Mouse (Mus musculus): Measurements from ENCODE around the gene Aurkb. TPM values are rescaled to one million over a fixed set of nuclear protein-coding genes. Genes with fewer than 3 reads are reported as not detected.

The Aurkb gene
- total RNA-seq, 2 experiments from 2014 or later, result 0.86 to 1.2 TPM

GRCm38 (mm10) chr11:69075764-69076479 lies 30.5 kb downstream of the Aurkb start:
- no peak for DNase-seq (ENCODE audit: low spot score in 2 of 2)
- intact Hi-C loops (cut with DNase I), result no loop called here

- intact Hi-C loops (cut with DNase I), result no loop called here
- no peak for DNase-seq (ENCODE audit: low spot score in 2 of 2)
These were observed 31.1 kb downstream of the Aurkb start for GRCm38 (mm10) chr11:69076572-69076971.

GRCm38 (mm10) chr11:69077316-69077715 lies 31.9 kb downstream of the Aurkb start:
- intact Hi-C loops (cut with DNase I), result no loop called here
- DNase-seq (ENCODE audit: low spot score in 2 of 2), result no peak

- intact Hi-C loops (cut with DNase I), result no loop called here
These were observed 32.6 kb downstream of the Aurkb start for GRCm38 (mm10) chr11:69078041-69078440.

GRCm38 (mm10) chr11:69078805-69079438 lies 33.5 kb downstream of the Aurkb start:
- intact Hi-C loops (cut with DNase I), result no loop called here

More at GRCm38 (mm10) chr11:69078041-69078440, 32.6 kb downstream of the Aurkb start:
- DNase-seq (ENCODE audit: low spot score in 2 of 2), result no peak

GRCm38 (mm10) chr11:69080102-69080854 lies 34.8 kb downstream of the Aurkb start:
- no peak for DNase-seq (ENCODE audit: low spot score in 2 of 2)
- intact Hi-C loops (cut with DNase I), result no loop called here

More at GRCm38 (mm10) chr11:69078805-69079438, 33.5 kb downstream of the Aurkb start:
- DNase-seq (ENCODE audit: low spot score in 2 of 2), result no peak

GRCm38 (mm10) chr11:69080855-69081222 lies 35.4 kb downstream of the Aurkb start:
- no peak for DNase-seq (ENCODE audit: low spot score in 2 of 2)
- intact Hi-C loops (cut with DNase I), result no loop called here

GRCm38 (mm10) chr11:69081613-69082012 lies 36.2 kb downstream of the Aurkb start:
- DNase-seq (ENCODE audit: low spot score in 2 of 2), result no peak
- intact Hi-C loops (cut with DNase I), result no loop called here

GRCm38 (mm10) chr11:69085608-69086007 lies 40.2 kb downstream of the Aurkb start:
- no peak for DNase-seq (ENCODE audit: low spot score in 2 of 2)
- intact Hi-C loops (cut with DNase I), result loop anchor here (2.0 kb wide), 1 partner anchor 15 kb away; the partner anchor contains the start of gene Tmem107

- DNase-seq (ENCODE audit: low spot score in 2 of 2), result peak; percentile 68 to 85
- intact Hi-C loops (cut with DNase I), result loop anchor here (2.0 kb wide), 1 partner anchor 16 kb away; the partner anchor contains the start of gene Tmem107
These were observed 40.9 kb downstream of the Aurkb start for GRCm38 (mm10) chr11:69086390-69086789.

- peak in 1 of 2 experiments; percentile 52 for DNase-seq (ENCODE audit: low spot score in 2 of 2)
- intact Hi-C loops (cut with DNase I), result loop anchor here (2.0 kb wide), 1 partner anchor 16 kb away; the partner anchor contains the start of gene Tmem107
These were observed 41.6 kb downstream of the Aurkb start for GRCm38 (mm10) chr11:69087082-69087481.

GRCm38 (mm10) chr11:69087597-69087996 lies 42.1 kb downstream of the Aurkb start:
- no peak for DNase-seq (ENCODE audit: low spot score in 2 of 2)
- intact Hi-C loops (cut with DNase I), result loop anchor here (2.0 kb wide), 1 partner anchor 17 kb away; the partner anchor contains the start of gene Tmem107

GRCm38 (mm10) chr11:69088103-69088855 lies 42.8 kb downstream of the Aurkb start, which contains the start of gene Vamp2:
Vamp2 (plus strand) TSS chr11:69088490.
- intact Hi-C loops (cut with DNase I), result no loop called here
- DNase-seq (ENCODE audit: low spot score in 2 of 2), result peak; percentile 95 to 96

- intact Hi-C loops (cut with DNase I), result no loop called here
- DNase-seq (ENCODE audit: low spot score in 2 of 2), result no peak
These were observed 43.6 kb downstream of the Aurkb start for GRCm38 (mm10) chr11:69088856-69089615.

- DNase-seq (ENCODE audit: low spot score in 2 of 2), result no peak
- intact Hi-C loops (cut with DNase I), result no loop called here
These were observed 44.3 kb downstream of the Aurkb start for GRCm38 (mm10) chr11:69089616-69090290.

GRCm38 (mm10) chr11:69090367-69090766 lies 44.9 kb downstream of the Aurkb start:
- no peak for DNase-seq (ENCODE audit: low spot score in 2 of 2)
- intact Hi-C loops (cut with DNase I), result no loop called here

GRCm38 (mm10) chr11:69091566-69092385 lies 46.3 kb downstream of the Aurkb start:
- intact Hi-C loops (cut with DNase I), result no loop called here

More at GRCm38 (mm10) chr11:69091566-69092385, 46.3 kb downstream of the Aurkb start:
- DNase-seq (ENCODE audit: low spot score in 2 of 2), result no peak

Data from left cerebral cortex, postnatal 14 days (tissue).